Mouse (Mus musculus): ENCODE measurements around the gene Tekt4.

Gene Tekt4

GRCm38 (mm10) chr17:25454272-25454671, at the start of gene Tekt4:
TSS of gene Tekt4 (plus strand) at chr17:25454615.
- DNase-seq (ENCODE audit: extremely low spot score, low read depth, low spot score), result no peak

GRCm38 (mm10) chr17:25405224-25405895, 49.1 kb upstream of the Tekt4 start:
- DNase-seq (ENCODE audit: extremely low spot score, low read depth, low spot score), result no peak

DNA sequence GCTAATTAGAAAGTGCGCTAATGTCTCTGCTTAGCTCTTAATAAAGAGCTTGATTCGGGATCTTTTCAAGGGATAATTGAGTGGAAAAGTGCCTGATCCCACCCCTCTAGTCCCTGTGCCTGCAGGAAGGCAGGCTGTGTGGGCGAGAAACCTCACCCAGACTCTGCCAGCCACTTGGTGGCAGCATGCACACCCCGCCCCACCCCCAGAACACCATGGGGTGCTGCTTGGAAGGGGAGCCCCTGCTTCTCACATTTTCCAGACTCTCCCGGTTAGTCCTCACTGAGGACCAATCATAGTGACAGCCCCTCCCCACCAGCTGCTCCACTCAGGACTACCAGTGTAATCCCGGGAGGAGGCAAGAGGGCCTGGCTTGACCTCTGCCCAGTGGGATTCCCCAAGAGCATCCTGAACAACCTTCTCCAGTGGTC, 48.4 kb upstream of the Tekt4 start:
- no peak for DNase-seq (ENCODE audit: extremely low spot score, low read depth, low spot score)

- no peak for DNase-seq (ENCODE audit: extremely low spot score, low read depth, low spot score)
These were observed 47.1 kb upstream of the Tekt4 start for GRCm38 (mm10) chr17:25407352-25407751.

DNA sequence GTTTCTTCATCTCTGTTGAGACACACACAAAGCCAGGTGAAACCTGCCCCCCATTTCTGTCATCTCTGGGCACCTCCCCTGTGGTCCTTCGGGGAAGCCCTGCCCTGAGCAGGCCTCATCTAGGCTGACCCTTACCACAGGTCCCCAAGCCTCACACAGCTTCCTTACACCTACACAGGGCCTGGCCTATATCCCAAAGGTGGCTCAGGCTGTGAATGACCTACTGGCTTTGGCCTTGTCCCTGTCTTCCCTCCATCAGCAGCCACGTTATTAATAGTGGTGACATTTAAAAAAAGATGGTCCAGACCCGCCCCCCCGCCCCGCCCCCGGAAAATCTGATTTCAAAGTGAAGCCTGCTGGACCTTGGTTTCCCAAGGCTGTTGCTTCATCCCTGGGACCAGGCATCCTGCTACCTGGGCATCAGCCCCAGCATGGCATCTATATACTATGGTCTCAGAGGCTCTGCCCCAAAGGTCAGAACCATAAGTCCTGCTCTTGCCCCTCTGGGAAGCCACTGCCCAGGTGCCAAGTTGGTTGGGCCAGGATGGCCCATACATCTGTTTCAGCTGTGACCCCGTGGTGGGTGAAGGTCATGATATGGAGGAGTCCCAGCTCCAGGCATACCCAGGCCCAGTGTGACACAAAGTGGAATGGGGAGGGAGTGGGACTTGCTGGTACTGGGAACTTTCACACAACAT, 46.0 kb upstream of the Tekt4 start:
- no peak for DNase-seq (ENCODE audit: extremely low spot score, low read depth, low spot score)

- no peak for DNase-seq (ENCODE audit: extremely low spot score, low read depth, low spot score)
These were observed 44.8 kb upstream of the Tekt4 start for GRCm38 (mm10) chr17:25409621-25410020.

DNA sequence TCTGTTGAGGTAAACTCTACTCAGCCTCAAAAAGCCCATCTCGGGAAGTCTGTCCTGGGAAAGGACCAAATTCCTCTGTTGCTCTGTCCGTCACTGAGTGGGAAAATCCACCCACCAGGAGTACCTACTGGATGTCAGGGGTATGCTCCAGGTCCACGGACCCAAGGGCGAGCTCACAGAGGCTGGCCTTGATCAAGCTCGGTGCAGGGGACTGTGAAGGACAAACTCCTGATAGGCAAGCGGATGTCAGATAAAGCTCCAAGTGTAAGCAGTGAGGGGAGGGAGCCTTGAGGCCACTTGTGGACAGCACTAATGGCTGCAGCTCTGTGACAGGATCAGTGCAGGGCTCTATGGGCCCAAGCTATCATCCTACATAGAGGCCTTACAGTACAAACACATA, 44.2 kb upstream of the Tekt4 start:
- DNase-seq (ENCODE audit: extremely low spot score, low read depth, low spot score), result no peak

- no peak for DNase-seq (ENCODE audit: extremely low spot score, low read depth, low spot score)
These were observed 43.6 kb upstream of the Tekt4 start for GRCm38 (mm10) chr17:25410786-25411185.

GRCm38 (mm10) chr17:25411251-25411650, 43.2 kb upstream of the Tekt4 start:
- no peak for DNase-seq (ENCODE audit: extremely low spot score, low read depth, low spot score)

DNA sequence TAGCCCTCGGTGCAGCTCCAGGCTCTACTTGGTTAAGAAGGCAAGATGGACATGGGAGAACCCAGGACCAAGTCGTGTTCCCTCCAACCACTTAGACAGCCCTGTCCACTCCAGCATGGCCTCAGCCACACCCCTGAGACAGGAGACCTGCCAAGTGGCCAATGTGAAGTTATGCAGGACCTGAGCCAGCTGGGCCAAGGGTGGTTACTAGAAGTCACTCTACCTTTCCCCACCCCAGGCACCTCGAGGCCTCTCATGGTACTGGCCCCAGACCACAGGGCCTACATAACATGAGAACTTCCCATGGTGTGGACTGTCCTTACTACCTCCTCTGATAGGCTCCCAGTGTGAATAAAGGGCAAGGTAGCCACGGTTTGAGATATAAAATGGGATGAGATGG, 40.2 kb upstream of the Tekt4 start:
- no peak for DNase-seq (ENCODE audit: extremely low spot score, low read depth, low spot score)

- DNase-seq (ENCODE audit: extremely low spot score, low read depth, low spot score), result no peak
These were observed 39.5 kb upstream of the Tekt4 start for GRCm38 (mm10) chr17:25414917-25415316.

DNA sequence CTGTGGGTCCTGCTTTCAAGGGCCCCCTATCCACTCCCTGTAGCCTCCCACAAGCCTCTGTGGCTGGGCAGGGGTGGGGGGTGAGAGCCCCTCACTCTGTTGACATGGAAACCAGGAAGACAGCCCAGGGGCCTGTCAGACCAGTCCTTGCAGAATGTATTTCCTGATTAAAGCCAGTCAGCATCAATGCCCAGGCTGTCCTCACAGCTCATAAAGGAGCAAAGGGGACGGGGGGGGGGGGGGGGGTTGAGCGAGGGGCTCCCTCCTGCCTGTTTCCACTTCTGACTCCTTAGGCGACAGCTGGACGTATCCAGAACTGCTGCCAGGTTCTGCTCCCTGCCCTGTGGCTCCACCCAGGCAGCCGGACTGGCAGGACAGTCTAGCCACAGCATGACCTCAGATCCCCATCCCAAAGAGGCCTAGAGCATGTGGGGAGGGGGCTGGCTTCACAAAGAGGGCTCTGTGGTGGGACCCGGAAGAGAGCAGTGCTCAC, 38.9 kb upstream of the Tekt4 start:
- no peak for DNase-seq (ENCODE audit: extremely low spot score, low read depth, low spot score)

DNA sequence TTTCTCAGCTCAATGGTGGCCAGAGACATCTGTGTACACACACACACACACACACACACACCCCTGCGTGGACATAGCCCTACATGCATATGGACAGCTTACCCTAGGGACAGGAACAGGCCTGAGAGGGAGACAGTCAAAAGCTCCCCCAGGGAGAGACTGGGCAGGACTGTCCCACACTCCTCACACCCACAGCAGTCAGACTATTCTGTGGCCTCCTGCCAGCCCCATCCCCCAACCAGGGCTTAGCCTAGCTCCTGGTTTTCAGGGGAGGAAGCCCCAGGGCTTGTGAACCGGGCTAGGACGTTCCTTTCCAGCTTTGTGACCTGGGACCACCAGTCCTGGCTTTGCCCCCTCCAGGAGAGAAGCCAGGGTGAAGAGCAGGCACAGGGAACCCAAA, 38.2 kb upstream of the Tekt4 start:
- no peak for DNase-seq (ENCODE audit: extremely low spot score, low read depth, low spot score)

DNA sequence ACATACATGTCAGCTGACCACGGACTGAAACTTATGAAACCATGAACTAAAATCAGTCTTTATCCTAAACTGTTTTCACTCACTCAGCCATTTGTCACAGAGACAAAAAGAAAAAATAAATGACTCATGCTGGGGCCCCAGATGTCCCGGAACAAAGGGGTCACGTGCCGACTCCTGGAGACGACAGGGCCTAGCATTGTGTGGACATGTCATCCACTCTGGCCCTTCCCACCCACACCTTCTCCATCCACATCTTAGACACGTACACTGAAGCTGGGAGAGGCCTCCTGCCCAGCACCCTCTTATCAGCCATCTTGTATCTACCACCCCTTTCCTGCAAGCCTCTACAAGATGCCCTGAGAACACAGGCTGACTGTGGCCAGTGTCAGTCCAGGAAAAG, 36.4 kb upstream of the Tekt4 start:
- DNase-seq (ENCODE audit: extremely low spot score, low read depth, low spot score), result no peak

DNA sequence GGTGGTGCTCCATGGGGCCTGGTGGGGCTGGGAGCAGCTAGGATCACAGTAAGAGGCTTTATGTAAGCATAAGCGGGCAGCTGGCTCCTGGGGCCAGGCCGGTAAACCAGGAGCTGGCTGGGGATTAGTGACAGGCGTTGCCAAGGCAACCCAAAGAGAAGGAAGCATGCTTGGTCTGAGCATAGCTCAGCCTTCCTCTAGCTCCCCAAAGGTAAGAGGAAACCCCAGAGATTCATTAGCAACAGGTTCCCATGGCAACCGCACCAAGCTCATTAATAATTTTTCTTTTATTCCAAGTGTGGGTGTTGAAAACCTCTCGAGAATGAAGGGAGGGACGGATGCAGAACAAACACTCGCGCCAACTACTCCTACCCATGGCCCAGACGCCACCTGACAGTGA, 35.5 kb upstream of the Tekt4 start:
- DNase-seq (ENCODE audit: extremely low spot score, low read depth, low spot score), result no peak

DNA sequence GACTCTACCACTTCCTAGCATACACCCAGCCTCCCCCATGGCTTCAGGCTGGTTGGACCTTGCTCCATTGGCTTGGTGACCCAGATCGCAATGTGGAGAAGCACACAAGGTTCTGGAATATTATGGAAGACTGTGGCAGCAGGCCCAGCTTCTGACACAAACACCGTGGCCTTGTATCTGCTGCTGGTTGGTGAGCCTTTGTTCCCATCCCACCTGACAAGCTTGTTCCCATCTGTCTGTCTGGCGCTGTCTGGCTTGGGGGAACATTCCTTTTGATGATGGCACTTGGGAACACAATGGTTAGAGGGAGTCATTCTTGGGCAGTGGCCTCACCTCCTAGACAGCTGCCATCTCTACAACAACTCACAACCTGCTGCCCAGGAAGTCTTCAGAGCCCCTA, 33.4 kb upstream of the Tekt4 start:
- no peak for DNase-seq (ENCODE audit: extremely low spot score, low read depth, low spot score)

DNA sequence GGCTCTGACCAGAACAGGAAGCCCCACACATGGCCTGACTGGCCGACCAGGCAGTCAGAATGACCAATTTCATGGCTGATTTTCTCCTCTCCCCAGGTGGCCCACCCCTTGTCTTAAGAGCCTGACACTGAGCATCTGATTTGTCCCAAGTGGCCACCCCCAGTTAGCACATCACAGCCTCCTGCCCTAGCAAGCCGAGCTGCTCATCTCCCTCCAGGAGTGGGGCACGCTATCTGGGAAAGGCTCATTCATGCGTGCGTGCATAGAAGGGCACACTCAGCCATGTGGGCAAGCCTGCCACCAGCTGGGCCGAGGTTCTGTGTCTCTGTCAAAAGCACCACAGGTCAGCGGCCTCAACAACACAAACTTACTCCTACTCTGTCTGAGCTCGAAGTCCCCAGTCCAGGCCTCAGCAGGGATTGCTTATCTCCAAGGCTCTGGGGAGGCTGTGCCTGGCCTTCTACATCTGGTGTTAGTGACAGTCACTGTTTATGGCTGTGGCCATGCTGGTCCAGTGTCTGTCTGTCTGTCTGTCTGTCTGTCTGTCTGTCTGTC, 29.8 kb upstream of the Tekt4 start:
- no peak for DNase-seq (ENCODE audit: extremely low spot score, low read depth, low spot score)

- no peak for DNase-seq (ENCODE audit: extremely low spot score, low read depth, low spot score)
These were observed 28.4 kb upstream of the Tekt4 start for GRCm38 (mm10) chr17:25425996-25426395.

DNA sequence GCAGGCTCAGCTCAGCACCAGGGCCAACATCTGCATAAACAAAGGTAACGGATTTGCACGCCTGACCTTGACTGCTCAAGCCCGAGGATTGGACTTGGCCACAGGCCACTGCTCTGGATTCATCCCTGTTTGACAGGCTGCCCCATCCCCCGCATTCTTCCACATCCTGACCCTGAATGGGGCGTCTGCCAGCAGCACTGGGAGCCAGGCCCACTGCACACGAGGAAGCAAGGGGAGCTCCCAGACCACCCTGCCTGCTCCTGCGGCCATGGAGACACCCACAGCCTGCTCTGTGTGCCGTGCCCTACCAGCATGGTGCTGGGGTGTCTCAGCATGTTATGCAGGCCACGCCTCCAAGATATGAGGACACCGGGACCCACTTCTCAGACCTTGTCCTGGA, 27.0 kb upstream of the Tekt4 start:
- DNase-seq (ENCODE audit: extremely low spot score, low read depth, low spot score), result no peak

DNA sequence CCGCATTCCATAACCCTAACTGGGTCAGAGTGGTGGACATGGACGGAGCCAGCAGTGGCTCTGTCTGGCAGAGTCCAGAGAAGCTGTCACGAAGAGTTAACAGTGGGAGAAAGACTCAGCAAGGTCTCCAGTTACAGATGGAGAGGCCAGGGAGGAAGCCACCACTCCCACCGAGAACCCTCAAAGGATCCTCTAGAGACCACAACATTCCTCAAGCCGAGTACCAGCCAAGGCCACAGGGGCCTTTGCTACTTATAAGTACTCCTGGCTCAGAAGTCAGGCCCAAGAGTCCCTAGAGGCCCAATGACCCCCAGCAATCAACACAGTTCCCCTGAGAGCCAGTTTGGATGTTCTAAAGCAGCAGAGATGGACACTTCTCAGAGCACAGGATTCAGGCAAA, 25.2 kb upstream of the Tekt4 start:
- DNase-seq (ENCODE audit: extremely low spot score, low read depth, low spot score), result no peak

- DNase-seq (ENCODE audit: extremely low spot score, low read depth, low spot score), result no peak
These were observed 24.5 kb upstream of the Tekt4 start for GRCm38 (mm10) chr17:25429886-25430285.

DNA sequence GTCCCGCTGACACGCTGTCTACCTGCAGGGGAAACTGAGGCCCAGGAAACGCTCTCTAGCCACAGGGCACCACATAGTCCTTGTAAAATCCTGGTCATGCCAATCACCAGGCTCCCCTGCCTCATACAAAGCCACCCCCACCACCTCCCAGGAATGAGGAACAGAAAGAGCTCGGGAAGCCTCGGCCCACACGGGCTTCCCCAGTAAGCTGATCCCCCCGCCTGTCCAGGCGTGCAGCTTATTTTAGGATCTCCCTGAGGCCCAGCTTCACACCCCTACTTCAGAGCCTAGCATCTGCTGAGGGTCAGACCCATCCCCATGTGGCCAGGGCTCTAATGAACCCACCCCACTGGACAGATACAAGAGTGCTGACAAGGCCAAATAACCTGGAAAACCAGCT, 23.9 kb upstream of the Tekt4 start:
- DNase-seq (ENCODE audit: extremely low spot score, low read depth, low spot score), result no peak
